Mouse (Mus musculus): Measurements from ENCODE around the gene Tbc1d22b.
"Not testable (repeated sequence)": the region's sequence is repeated elsewhere in the genome, so short reads cannot be mapped to it uniquely, and the experiment has no call there.

Tbc1d22b gene

GRCm38 (mm10) chr17:29549543-29550428 is at the start of gene Tbc1d22b, which contains the start of gene Gm17657:
Gene Tbc1d22b, plus strand, starts transcription at chr17:29549785.
Gene Gm17657, minus strand, starts transcription at chr17:29549638.
- peak; percentile 97 to 98 for DNase-seq

- no peak for DNase-seq
These were observed 49.3 kb upstream of the Tbc1d22b start for GRCm38 (mm10) chr17:29500243-29500740.

DNA sequence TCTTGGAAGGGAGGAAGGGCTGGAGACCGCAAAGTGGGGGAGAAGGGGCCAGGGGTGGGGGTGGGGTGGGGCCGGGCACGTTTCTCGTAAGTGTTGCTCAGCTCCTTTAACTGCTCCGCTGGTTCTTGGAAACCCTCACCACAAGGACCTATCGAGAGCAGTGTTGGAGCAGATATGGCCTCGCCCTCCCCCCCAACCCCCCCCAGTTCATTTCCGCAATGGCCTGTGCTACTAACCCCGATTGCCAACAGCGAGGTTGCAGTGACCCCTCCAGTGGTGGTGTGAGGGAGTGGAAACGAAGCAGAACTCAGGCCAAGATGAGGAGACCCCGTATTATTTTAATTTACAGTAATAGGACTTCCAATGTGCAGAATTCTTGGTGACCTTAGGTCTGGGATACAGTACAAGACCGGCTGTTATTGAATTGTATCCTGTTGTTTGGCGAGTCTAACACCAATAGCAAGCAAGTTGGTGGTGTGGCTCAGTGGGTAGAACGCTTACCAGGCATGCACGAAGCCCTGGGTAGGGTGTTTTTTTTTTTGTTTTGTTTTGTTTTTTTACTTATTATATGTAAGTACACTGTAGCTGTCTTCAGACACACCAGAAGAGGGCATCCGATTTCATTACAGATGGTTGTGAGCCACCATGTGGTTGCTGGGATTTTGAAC is 48.6 kb upstream of the Tbc1d22b start:
- no peak for DNase-seq

- DNase-seq: no peak
These were observed 47.4 kb upstream of the Tbc1d22b start for GRCm38 (mm10) chr17:29502005-29502668.

DNA sequence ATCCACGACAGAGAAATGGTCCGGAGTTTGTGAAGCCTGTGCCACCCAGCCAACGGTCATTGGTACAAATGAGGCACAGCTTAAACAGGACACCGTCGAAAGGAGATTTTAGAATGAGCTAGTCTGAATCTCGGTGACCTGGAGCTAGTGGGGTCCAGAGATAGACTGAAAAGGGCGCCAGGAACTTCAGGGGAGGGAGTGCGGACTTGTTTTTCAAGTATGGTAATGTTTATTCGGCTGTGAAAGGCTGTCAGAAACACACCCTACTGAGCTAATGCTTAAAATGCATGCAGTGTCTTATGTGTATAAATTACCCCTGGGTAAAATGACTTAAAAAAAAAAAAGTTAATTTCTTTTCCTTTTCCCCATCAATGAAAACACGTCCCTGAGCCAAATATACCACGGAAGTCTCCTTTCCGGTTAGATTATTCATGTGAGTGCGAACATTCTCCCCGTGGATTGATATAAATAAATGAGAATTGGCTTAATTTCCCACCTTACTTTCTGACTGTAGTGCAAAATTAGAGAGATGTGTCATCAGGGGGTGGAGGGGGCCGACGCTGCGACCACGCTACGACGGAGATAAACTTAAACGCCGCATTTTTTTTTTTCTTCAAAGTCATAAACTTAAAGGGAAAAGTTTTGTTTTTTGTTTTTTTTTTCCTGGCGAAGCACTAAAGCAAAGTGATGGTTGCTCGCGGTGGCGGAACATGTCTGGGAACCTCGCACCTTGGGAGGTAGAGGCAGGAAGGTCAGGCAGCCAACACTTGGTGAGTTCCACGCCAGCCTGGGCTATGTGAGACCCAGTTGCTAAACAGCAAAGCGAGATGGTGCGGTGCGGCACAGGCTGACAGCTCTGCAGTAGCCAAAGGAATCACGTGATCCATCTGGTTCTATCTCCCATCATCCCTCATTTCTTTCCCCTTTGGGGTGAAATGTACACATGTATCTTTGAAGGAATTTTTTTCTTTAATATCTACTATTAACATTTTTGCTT is 46.6 kb upstream of the Tbc1d22b start:
- no peak for DNase-seq

GRCm38 (mm10) chr17:29503700-29504099 is 45.9 kb upstream of the Tbc1d22b start:
- no peak for DNase-seq

DNA sequence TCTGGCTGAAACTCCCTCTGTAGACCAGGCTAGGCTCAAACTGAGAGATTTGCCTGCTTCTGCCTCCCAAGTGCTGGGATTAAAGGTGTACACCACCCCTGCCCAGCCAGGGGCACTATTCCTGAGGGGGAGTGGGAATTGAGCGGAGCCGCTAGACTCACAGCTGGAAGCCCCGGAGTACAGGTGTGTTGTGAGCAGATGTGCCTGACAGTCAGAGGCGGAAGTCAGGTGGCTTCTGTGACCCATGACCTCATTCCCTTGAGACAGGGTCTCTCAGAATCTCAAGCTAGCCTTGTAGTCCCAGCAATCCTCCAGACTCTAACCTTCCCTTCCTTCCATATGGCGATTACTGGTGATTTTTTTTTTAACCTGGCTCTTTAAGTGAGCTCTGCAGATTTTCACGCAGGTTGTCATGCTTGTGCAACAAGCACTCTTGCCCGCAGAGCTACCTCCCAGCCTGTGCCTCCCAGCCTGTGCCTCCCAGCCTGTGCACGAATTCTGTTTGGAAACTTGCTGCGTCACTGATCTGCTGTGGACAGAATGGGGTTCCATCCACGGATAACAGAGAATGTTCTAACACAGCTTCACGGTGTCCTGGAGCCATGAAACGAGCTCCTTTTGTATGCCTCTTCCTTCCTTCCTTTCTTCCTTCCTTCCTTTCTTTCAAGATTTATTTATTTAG is 40.5 kb upstream of the Tbc1d22b start:
- DNase-seq: no peak

DNA sequence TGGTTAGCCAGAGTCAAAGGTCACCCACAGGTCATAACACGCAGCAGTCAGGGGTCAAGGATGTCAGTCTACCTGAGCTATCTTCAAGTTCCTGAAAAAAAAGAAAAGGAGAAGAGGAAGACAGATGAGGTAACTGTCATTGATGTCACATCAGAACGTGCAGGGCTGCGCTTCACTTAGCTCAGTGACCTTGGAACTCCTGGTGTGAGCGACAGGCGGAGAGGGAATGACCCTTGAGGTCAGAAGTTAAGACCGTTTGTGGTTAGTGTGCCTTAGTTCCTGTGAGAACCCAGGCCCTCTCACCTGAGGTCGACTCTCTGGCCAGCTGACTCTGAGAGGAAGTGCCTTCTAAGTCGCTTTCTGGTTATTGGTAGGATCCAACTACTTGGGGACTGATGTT is 38.9 kb upstream of the Tbc1d22b start:
- DNase-seq: no peak

GRCm38 (mm10) chr17:29513044-29513730 is 36.4 kb upstream of the Tbc1d22b start:
- peak; percentile 69 to 75 for DNase-seq

DNA sequence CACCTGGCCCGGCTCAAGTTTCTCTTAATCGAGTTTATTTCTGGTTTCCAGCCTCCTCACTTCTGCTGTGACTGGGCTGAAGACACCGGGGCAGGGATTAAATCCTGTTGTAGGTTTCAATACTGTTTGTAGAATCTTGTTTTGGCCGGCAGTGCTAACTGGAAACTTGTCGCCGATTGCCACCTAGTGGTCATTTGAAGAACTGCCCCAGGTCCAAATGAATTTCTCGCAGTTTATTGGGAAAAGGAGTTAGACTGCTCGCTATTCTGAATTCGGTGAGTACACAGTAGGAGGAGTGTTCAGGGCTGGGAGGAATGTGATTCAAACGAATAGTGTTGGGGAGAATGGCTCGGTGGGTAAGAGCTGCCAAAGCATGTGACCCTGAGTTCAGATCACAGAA is 35.1 kb upstream of the Tbc1d22b start:
- peak; percentile 86 to 92 for DNase-seq

GRCm38 (mm10) chr17:29518665-29519064 is 30.9 kb upstream of the Tbc1d22b start:
- DNase-seq: not testable (repeated sequence)

DNA sequence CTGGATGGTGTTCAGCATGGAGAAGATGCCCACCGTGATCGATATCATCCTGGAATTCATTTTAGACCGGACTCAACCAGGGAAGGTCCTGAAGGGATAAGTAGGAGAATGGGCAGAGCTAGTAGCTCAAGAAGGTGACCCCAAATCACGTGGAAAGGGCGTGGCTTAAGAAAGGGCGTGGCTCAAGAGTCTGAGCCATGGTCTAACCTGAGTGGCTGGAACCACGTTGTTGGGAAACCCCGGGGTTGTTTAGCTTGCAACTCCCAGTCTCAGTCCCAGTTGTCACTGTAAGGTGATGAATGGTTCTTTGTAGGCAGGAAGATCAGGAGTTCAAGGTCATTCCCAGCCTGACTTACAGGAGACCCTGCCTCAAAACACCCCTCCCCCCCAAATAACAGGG is 29.9 kb upstream of the Tbc1d22b start:
- DNase-seq: no peak

DNA sequence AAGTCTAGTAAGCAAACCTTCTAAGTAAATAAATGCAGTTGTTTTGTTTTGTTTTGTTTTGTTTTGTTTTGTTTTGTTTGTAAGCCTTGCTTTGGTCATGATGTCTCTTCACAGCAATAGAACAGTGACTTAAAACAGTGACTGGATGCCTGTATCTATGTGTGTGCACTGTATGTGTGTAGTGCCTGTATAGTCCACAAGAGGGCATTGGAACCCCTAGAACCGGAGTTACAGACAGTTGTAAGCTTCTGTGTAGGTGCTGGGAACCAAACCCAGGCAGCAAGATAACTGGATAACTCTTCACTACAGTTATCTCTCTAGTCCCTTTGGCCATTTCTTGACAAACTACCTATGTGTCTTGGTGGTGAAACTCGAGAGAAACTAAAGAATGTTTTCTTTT is 24.0 kb upstream of the Tbc1d22b start:
- no peak for DNase-seq

- peak; percentile 34 to 35 for DNase-seq
These were observed 20.9 kb upstream of the Tbc1d22b start for GRCm38 (mm10) chr17:29528568-29529187.

DNA sequence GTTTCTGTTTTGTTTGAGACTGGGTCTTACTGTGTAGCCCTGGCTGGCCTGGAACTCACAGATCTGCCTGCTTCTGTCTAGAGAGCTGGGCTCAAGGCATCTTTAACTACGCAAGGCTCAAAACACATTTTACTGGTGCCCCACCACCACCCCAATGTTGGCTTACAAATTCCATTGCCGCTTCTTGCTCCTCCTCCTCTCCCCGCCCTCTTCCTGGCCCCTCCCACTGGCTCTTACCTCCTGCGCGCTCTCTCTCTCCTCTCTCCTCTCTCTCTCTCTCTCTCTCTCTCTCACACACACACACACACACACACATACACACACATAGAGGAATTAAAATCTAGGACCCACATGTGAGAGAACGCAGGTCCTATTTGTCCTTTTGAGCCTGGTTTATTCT is 19.1 kb upstream of the Tbc1d22b start:
- DNase-seq: no peak

GRCm38 (mm10) chr17:29531278-29531677 is 18.3 kb upstream of the Tbc1d22b start:
- peak in 1 of 2 experiments; percentile 40 for DNase-seq

DNA sequence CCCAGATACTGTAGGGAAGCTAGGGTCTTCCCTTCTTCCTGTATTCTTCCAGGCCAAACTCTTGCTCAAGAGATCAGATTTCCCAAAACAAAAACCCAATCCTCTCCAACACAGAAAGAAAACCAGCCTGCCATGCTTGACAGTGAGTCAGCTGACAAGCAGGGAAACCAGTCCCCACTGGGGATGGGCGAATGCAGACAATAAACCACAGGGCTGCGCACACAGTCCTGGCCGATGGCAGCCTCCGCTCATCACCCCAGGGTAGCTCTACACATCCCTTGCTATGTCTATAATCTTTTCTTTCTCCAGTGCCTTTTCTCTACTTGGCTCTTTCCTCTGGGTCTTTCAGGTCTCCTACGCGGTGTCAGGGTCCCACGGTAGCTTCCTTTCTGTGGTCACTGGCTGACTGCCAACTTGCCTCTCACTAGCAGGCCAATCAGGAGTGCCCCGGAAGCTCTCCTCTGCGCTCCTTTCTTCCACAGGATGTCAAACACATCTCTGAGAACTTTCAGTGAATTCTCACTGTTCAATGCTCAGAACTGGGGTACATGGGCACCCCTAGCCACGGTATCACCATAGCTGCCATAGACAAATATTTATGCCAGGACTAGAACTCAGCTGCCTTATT is 17.7 kb upstream of the Tbc1d22b start:
- DNase-seq: peak in 1 of 2 experiments; percentile 27

DNA sequence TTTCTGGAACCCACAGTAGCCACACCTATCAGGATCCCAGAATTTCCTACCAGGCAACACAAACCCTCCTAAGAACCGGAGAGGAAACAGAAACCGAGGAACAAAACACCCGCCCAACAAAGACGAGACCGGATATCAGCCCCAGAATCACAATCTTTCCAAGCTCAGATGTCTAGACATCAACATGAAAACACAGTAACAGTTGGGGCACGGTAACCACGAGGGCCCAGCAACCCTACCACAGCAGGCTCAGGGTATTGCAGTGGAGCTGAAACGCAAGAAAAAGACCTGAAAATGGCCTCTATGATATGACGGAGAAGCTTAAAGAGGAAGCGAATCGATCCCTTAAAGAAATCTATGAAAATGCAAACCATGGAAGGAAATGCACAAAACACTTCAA is 15.7 kb upstream of the Tbc1d22b start:
- no peak for DNase-seq

- DNase-seq: no peak
These were observed 9.2 kb upstream of the Tbc1d22b start for GRCm38 (mm10) chr17:29540426-29540825.

- peak; percentile 87 to 92 for DNase-seq
These were observed 8.2 kb upstream of the Tbc1d22b start for GRCm38 (mm10) chr17:29541419-29541818.
